Mouse (Mus musculus) urinary bladder, postnatal 25 days (tissue): ENCODE data around the gene Rbp7.

Experiments used
- DNase-seq: peaks from one replicate; pipeline ENCODE4 v3.0.0; 2022; ENCODE audit warnings: low spot score

Gene Rbp7

GRCm38 (mm10) chr4:149407461-149407860 is 47.3 kb downstream of the Rbp7 start:
- DNase-seq: no peak

- peak; percentile 34 for DNase-seq
These were observed 48.9 kb downstream of the Rbp7 start for GRCm38 (mm10) chr4:149405713-149406443.

- DNase-seq: no peak
These were observed 49.9 kb downstream of the Rbp7 start for GRCm38 (mm10) chr4:149404640-149405465.

DNA sequence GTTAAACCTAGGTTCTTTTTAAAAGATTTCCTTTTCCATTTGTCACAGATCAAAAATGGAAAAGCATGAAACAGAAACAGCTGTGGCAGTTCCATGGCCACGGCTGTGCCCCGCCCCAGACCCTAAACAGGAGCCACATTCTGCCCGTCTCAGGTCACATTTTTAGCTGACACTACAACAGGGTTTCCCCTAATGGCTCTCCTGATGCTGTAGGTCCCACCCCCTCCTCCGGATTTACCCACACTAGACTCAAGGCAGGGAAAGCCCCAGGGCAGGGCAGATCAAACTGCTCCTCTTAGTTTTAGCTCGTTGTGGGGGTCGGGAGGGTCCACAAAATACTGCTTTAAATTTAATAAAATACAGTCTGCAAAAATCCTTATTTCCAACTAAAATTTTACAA is 51.7 kb downstream of the Rbp7 start:
- DNase-seq: no peak

- DNase-seq: no peak
These were observed 53.2 kb downstream of the Rbp7 start for GRCm38 (mm10) chr4:149401591-149401982.

GRCm38 (mm10) chr4:149400878-149401590 is 53.7 kb downstream of the Rbp7 start:
- no peak for DNase-seq
